Mouse (Mus musculus): Measurements from ENCODE around the gene Slc30a7. TPM values are rescaled to one million over a fixed set of nuclear protein-coding genes. Genes with fewer than 3 reads are reported as not detected.

Gene Slc30a7
- polyA plus RNA-seq, 1 experiment from 2014 or later = 26.3 TPM

DNA sequence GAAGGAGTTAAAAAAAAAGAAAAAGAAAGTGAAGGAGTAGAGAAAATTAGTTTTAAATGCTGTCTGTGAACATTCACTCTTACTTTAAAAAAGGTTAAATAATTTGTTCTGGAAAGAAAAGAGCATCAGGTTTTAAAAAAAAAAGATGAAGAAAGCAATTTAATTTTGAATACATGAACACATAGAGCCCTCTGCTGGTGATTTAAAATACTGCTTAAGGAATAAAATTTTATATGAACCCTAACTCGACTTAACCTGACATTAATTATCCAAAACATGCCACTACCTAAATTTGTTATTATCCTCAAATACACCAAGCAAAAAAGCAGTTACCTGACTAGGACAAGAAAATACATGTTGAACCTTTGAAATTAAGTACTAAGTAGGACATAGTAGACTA, 28.2 kb downstream of the Slc30a7 start:
- WGBS = 62% methylated on average over 1 of the region's 1 CpGs
- Histone ChIP-seq H3K4me1 (no peaks in the 10 kb centered on the region), H3K36me3 (replicated peaks) (peaks cover 72% of the 10 kb centered on the region), H3K9me3 (no peaks in the 10 kb centered on the region), H3K4me3 (no peak overlapping the region), H3K27ac (no peak overlapping the region), H3K27me3 (ENCODE audit: poor library complexity, severe bottlenecking) (no peaks in the 10 kb centered on the region)
- no peak for DNase-seq (ENCODE audit: extremely low spot score, low spot score)

DNA sequence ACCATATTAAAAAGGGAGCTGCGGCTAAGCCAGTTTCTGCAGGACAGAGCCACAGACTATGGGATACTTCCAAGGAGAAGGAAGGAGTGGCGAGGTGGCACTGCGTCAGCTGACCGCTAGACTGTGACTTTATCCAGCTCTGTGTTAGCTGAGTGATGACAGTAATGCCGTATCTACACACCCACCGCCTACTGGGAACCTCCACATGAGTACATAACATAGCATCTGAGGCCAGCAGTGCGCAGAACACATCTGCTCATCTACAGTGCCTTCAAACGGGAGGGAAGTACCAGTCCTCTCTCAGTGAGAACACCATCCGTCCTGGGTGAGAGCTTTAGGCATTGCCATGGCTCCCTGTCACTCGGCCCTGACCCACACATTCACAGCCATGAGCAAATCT, 32.2 kb downstream of the Slc30a7 start:
- H3K4me3 ChIP-seq = no peak overlapping the region
- no peaks in the 10 kb centered on the region for H3K4me1 ChIP-seq
- DNase-seq (ENCODE audit: extremely low spot score, low spot score) = no peak
- WGBS = 94% methylated on average over 10 of the region's 10 CpGs
- no peaks in the 10 kb centered on the region for H3K27me3 ChIP-seq (ENCODE audit: poor library complexity, severe bottlenecking)
- peaks cover 83% of the 10 kb centered on the region for H3K36me3 ChIP-seq (replicated peaks)
- no peaks in the 10 kb centered on the region for H3K9me3 ChIP-seq
- H3K27ac ChIP-seq = no peak overlapping the region

DNA sequence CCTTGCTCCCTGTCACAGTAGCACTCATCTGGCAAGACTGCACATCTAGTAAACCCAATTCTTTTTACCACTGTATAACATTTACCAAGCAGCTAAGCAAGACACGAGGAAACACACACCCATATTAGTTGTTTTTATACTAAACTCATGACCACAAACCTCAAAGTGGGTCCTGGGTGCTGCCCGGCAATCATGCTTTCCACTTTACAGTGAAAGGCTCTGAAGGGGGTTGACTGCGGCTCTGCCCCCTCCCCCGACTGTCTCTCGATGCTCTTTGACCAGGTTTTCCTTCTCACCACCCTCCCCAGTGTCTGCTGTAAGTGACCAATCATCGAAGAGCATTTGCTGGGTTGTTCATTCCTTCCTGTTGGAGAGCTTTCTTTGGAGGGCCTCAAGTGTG, 33.0 kb downstream of the Slc30a7 start:
- no peak overlapping the region for H3K27ac ChIP-seq
- no peak overlapping the region for H3K4me3 ChIP-seq
- no peaks in the 10 kb centered on the region for H3K9me3 ChIP-seq
- DNase-seq (ENCODE audit: extremely low spot score, low spot score) = no peak
- peaks cover 85% of the 10 kb centered on the region for H3K36me3 ChIP-seq (replicated peaks)
- no peaks in the 10 kb centered on the region for H3K4me1 ChIP-seq
- WGBS = 90% methylated on average over 6 of the region's 6 CpGs
- no peaks in the 10 kb centered on the region for H3K27me3 ChIP-seq (ENCODE audit: poor library complexity, severe bottlenecking)

DNA sequence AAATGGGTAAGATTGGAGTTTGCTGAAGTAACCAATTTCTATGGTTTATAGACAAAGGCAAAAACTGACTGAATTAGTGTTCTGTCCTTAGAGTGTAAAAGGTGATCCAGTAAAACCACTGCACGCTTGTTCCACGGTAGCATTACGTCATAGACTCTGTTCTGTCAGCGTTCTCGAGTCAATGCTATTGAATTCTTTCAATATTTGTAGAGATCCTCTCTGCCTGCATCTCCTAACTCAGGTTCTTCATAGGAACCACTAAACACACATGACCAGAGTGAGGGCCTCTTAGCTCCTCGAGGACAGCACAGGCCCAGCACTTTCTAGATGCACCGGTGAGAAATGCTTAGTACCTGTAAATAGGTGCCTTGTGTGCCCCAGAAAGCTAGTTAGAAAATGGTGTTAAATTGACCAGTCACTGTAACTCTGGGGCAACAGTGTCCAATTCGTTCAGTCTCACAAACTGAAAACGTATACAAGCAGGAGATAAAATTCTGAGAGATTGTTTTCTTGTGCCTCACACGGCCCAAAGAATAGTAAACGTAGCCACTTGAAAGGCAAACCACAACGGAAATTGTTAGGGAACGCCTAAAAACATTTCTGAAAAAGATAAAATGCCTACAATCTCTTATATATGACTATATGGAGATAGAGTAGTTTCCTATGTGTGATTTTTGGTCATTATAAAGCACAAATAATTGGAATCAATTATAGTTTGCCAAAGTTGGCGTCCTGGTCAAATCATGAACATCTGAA, 35.1 kb downstream of the Slc30a7 start:
- WGBS = 94% methylated on average over 14 of the region's 14 CpGs
- Histone ChIP-seq H3K27me3 (ENCODE audit: poor library complexity, severe bottlenecking) (no peaks in the 10 kb centered on the region), H3K9me3 (no peaks in the 10 kb centered on the region), H3K36me3 (replicated peaks) (peaks cover 76% of the 10 kb centered on the region), H3K4me1 (no peaks in the 10 kb centered on the region), H3K27ac (no peak overlapping the region), H3K4me3 (no peak overlapping the region)
- DNase-seq (ENCODE audit: extremely low spot score, low spot score) = no peak

DNA sequence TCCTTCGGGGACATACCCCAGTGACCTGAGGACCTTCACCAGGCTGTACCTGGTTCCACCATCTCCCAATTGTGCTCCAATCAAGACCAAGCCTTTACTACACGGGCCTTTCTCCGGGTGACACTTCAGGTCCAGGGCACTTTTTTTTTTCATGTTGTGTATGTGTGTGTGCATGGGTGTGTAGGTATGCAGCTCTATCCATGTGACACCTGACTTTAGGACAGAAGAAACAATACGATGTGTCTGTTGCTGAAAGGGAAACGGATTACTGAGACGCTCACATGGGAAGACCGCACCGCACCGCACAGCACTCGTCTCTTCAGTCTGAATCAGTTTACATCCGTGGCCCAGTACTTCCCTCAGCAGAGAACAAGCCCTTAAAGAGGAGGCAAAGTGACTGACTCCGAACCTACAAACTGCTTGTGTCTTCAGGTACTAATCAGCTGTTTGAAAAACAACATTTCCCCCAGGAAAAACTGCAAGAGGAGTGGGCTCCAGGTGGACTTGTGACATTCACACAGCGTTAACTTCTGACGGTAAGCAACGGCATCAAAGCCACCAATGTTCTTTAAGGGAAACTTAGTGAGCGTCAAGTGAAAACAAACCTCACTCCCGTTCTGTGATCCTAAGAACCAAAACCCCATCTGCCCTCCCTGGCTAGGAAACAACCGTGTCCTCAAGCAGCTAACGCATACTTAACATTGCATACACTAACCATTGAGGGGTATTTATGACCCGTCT, 36.0 kb downstream of the Slc30a7 start:
- Histone ChIP-seq H3K27me3 (ENCODE audit: poor library complexity, severe bottlenecking) (no peaks in the 10 kb centered on the region), H3K4me3 (no peak overlapping the region), H3K27ac (no peak overlapping the region), H3K4me1 (peaks cover 7% of the 10 kb centered on the region), H3K36me3 (replicated peaks) (peaks cover 70% of the 10 kb centered on the region), H3K9me3 (no peaks in the 10 kb centered on the region)
- WGBS = 95% methylated on average over 20 of the region's 20 CpGs
- no peak for DNase-seq (ENCODE audit: extremely low spot score, low spot score)

DNA sequence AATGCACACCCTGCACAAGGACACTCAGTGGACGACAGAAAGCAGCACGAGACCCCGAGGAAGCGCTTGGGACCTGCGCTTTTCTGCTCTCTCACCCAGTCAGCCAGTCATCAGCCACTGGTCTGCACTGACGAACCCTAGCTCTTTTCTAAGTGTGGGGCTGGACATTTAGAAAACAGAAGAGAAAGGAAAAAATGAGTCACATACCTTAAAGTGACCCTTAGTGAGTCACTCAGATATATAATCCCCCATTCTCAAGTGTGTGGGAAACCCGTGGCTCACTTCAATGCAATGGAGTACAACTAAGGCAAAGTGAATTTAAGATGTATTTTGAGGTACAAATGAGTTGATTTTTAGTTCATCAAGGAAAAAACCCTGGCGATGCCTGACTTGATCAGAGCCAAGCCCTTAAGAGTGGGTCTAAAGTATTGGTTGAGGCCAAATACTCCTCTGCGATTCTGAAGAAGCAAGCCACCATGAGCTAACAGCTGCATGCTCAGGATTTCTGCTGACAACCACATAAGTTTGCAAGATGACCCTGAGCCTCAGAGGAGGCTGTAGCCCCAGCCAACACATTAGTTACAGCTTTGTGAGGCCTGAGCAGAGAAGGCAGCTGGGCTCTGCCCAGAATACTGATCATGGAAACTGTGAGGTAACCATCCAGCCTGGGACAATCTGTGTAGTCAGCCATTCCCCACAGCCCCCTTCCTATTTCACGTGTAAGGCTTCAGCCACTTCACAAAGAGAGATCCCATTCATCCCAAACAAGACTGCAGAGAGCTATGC, 38.3 kb downstream of the Slc30a7 start:
- Histone ChIP-seq H3K27me3 (ENCODE audit: poor library complexity, severe bottlenecking) (no peaks in the 10 kb centered on the region), H3K36me3 (replicated peaks) (peaks cover 57% of the 10 kb centered on the region), H3K9me3 (no peaks in the 10 kb centered on the region), H3K27ac (no peak overlapping the region), H3K4me3 (no peak overlapping the region), H3K4me1 (peaks cover 29% of the 10 kb centered on the region)
- DNase-seq (ENCODE audit: extremely low spot score, low spot score) = no peak
- WGBS = 92% methylated on average over 10 of the region's 10 CpGs

DNA sequence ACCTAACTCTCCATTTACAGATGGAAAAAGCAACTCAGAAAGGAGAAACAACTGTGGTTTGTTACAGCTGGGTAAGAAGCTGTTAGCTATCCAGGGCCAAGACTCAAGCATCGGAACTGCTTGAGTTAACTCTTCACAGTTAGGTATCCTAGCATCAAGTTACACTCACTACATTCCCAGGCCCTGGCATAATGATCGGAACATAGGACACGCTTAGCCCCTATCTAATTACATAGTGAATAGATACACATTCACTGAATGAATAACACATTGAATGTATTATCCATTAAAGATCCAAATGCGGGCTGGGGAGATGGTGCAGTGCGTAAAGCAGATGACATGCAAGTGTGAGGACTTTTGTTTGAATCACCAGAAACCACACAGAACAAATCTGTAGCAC, 43.1 kb downstream of the Slc30a7 start:
- 74% methylated on average over 5 of the region's 5 CpGs for WGBS
- Histone ChIP-seq H3K27me3 (ENCODE audit: poor library complexity, severe bottlenecking) (no peaks in the 10 kb centered on the region), H3K4me3 (no peak overlapping the region), H3K36me3 (replicated peaks) (peaks cover 26% of the 10 kb centered on the region), H3K27ac (no peak overlapping the region), H3K9me3 (no peaks in the 10 kb centered on the region; the same call in 1 of the 2 replicates), H3K4me1 (peaks cover 47% of the 10 kb centered on the region)
- no peak for DNase-seq (ENCODE audit: extremely low spot score, low spot score)

DNA sequence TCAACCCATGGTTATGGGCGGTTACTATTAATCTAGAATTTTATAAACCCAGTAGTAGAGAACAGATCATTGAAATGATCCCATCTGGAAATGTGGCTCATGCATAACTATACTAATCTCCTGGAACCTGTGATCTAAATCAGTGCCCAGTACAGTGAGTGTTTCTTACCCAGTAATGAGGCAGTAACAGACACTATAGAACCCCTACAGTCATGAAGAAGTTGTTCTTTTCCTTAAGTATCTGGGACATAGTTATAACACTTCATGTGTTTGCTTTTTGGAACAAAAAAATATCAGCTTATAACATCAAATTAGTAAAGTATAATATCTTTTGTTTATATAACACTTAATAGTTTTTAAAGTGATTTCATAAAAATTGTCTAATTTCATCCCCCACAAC, 43.6 kb downstream of the Slc30a7 start:
- H3K4me1 ChIP-seq = peaks cover 47% of the 10 kb centered on the region
- no peak overlapping the region for H3K27ac ChIP-seq
- peaks cover 29% of the 10 kb centered on the region for H3K36me3 ChIP-seq (replicated peaks)
- no peaks in the 10 kb centered on the region; the same call in 1 of the 2 replicates for H3K9me3 ChIP-seq
- no peaks in the 10 kb centered on the region for H3K27me3 ChIP-seq (ENCODE audit: poor library complexity, severe bottlenecking)
- no peak overlapping the region for H3K4me3 ChIP-seq
- WGBS = 91% methylated on average over 1 of the region's 1 CpGs
- DNase-seq (ENCODE audit: extremely low spot score, low spot score) = no peak

DNA sequence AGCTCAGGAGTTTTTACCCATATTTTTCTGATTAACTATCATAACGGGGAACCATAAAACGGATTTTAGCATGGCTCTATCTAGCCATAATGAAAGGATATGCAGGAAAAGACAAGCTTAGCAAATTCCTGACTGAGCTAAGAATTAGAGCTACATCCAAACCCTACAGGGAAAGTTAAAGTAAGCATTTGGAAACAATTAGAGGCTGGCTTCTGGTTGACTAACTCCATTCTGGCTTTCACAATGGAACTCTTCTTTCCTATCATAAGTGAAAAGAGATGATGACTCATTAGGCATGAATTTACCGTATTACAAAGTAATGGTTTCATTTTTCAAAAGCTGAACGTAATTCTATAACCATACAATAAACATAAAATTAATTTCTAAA, 45.2 kb downstream of the Slc30a7 start:
- Histone ChIP-seq H3K9me3 (no peaks in the 10 kb centered on the region; the same call in 1 of the 2 replicates), H3K36me3 (replicated peaks) (peaks cover 37% of the 10 kb centered on the region), H3K4me1 (peaks cover 47% of the 10 kb centered on the region), H3K4me3 (no peak overlapping the region), H3K27me3 (ENCODE audit: poor library complexity, severe bottlenecking) (no peaks in the 10 kb centered on the region), H3K27ac (no peak overlapping the region)
- no peak for DNase-seq (ENCODE audit: extremely low spot score, low spot score)
- 38% methylated on average over 4 of the region's 4 CpGs for WGBS

DNA sequence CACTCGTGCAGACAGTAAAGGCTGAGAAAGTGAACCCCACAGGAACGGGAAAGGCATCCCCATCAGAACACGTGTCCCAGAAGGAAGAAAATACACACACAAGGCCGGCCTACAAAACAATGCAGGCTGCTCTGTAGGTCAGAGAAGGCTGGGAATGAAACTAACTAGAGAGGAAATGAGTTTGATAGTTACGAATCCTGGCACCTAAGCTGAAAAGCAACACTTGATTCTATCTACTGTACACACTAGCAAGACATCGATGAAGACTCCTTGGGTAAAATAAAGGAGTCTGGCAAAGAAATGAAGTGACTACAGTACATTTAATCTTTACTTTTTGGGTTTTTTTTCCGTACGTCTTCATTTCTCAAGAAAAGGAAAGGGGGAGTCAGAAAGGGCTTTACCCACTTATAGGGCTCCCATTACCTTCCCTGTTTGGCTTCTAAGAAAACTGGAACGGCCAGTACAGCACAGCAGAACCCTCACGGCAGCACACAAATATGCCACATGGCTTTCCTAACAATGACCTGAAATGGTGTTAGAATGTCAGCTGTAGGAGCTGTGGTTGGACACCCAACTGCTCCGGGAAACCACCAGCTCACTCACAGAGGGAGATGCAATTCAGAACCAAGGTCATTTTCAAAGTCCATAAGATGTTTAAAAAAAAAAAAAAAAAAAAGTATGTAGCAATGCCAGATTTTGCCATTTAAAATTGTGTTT, 45.7 kb downstream of the Slc30a7 start:
- Histone ChIP-seq H3K27ac (peak overlapping the region; percentile 76), H3K27me3 (ENCODE audit: poor library complexity, severe bottlenecking) (no peaks in the 10 kb centered on the region), H3K4me3 (no peak overlapping the region), H3K36me3 (replicated peaks) (peaks cover 42% of the 10 kb centered on the region), H3K9me3 (no peaks in the 10 kb centered on the region; the same call in 1 of the 2 replicates), H3K4me1 (peaks cover 42% of the 10 kb centered on the region)
- 73% methylated on average over 11 of the region's 11 CpGs for WGBS
- no peak for DNase-seq (ENCODE audit: extremely low spot score, low spot score)

DNA sequence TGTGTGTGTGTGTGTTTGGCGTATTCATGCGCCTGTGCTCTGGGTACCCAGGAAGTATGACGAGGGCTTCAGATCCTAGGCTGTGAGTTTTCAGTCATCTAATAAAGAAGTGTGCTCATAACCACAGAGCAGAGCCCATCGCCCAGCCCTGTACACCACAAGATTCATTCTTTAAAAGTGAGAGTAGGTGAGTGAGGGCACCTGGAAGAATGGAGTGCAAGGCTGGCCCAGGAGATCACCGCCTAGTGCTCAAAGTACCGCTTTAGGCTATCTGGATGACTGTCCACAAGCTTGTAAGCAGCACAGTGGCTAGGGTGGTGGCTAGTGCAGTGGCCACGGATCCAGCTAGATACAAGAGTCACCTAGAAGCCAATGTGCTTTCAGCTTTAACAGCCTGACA, 50.0 kb downstream of the Slc30a7 start:
- Histone ChIP-seq H3K27me3 (ENCODE audit: poor library complexity, severe bottlenecking) (no peaks in the 10 kb centered on the region), H3K4me3 (no peak overlapping the region), H3K4me1 (peaks cover 19% of the 10 kb centered on the region), H3K36me3 (replicated peaks) (peaks cover 65% of the 10 kb centered on the region), H3K27ac (no peak overlapping the region), H3K9me3 (no peaks in the 10 kb centered on the region)
- WGBS = 96% methylated on average over 7 of the region's 7 CpGs
- no peak for DNase-seq (ENCODE audit: extremely low spot score, low spot score)

DNA sequence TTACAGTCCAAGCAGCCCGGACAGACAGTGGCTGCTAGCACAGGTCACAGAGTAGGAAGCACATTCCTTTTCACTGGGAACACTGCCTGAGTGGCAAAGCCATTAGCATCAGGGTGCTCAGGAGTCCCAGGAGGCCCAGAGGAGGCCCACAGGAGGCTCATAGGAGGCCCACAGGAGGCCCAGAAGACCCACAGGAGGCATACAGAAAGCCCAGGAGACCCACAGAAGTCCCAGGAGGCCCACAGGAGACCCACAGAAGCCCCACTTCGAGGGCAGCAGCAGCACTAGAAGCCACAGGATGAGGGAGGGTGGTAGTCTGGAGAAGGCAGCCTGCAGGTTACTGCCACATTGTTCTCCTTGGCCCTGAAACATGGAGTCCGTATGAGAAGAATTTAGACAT, 54.1 kb downstream of the Slc30a7 start:
- H3K27me3 ChIP-seq (ENCODE audit: poor library complexity, severe bottlenecking) = no peaks in the 10 kb centered on the region
- 82% methylated on average over 3 of the region's 3 CpGs for WGBS
- DNase-seq (ENCODE audit: extremely low spot score, low spot score) = no peak
- H3K4me1 ChIP-seq = peaks cover 22% of the 10 kb centered on the region
- H3K27ac ChIP-seq = peak overlapping the region; percentile 36; the same call in 1 of the 2 replicates
- peaks cover 78% of the 10 kb centered on the region for H3K36me3 ChIP-seq (replicated peaks)
- no peak overlapping the region for H3K4me3 ChIP-seq
- H3K9me3 ChIP-seq = no peaks in the 10 kb centered on the region
